Mouse (Mus musculus) 3134 (cell line): ENCODE data around the gene Cbl.

Source experiments
- DNase-seq: peaks from one replicate; pipeline ENCODE4 v3.0.0-alpha.2; 2011; ENCODE audit warnings: low spot score; ENCODE audit not compliant: insufficient read length; ENCODE audit errors: extremely low read depth

The Cbl gene

GRCm38 (mm10) chr9:44107557-44108179 lies 126.2 kb downstream of the Cbl start:
- no peak for DNase-seq

- DNase-seq, result peak; percentile 86
These were observed 126.7 kb downstream of the Cbl start, which contains the start of gene C1qtnf5 for GRCm38 (mm10) chr9:44107110-44107509. Gene C1qtnf5 (plus strand): TSS chr9:44107245.

- no peak for DNase-seq
These were observed 127.3 kb downstream of the Cbl start for GRCm38 (mm10) chr9:44106596-44106995.

- no peak for DNase-seq
These were observed 127.7 kb downstream of the Cbl start for GRCm38 (mm10) chr9:44106182-44106581.

- no peak for DNase-seq
These were observed 128.1 kb downstream of the Cbl start for GRCm38 (mm10) chr9:44105781-44106180.

- peak; percentile 77 for DNase-seq
These were observed 129.0 kb downstream of the Cbl start for GRCm38 (mm10) chr9:44104881-44105280.

GRCm38 (mm10) chr9:44101490-44101889 lies 132.4 kb downstream of the Cbl start, which contains the start of gene Mfrp:
Gene Mfrp (plus strand): TSS chr9:44101729.
- no peak for DNase-seq

- DNase-seq, result no peak
These were observed 137.3 kb downstream of the Cbl start for GRCm38 (mm10) chr9:44096536-44096935.

GRCm38 (mm10) chr9:44095781-44096180 lies 138.1 kb downstream of the Cbl start:
- no peak for DNase-seq

- DNase-seq, result no peak
These were observed 139.1 kb downstream of the Cbl start for GRCm38 (mm10) chr9:44094737-44095136.

GRCm38 (mm10) chr9:44093612-44094503 lies 140.0 kb downstream of the Cbl start:
- DNase-seq, result no peak
